Mouse (Mus musculus) heart, adult 18-20 months (tissue): ENCODE results near the gene E2f2. TPM values are rescaled to one million over a fixed set of nuclear protein-coding genes. Genes with fewer than 3 reads are reported as not detected.

Experiments used
- DNase-seq, 2 experiments: peaks; one replicate each; pipeline ENCODE4 v3.0.0; 2021 to 2022; ENCODE audit warnings: mixed read lengths in 1 of 2
- long read RNA-seq, 2 experiments: library from polyadenylated mRNA; stranded (forward); transcript quantifications; one replicate each; pipeline ENCODE4 v2.0.0; 2021
- total RNA-seq, 2 experiments: library from RNA; stranded (reverse); gene quantifications; 2 replicates each; pipeline ENCODE4 v1.2.3; 2021

The E2f2 gene
- 1 to 10 TPM; 1.3 to 1.4 TPM for total RNA-seq
- long read RNA-seq, experiment 1, result 0 reads
- long read RNA-seq, experiment 2, result 0 reads

GRCm38 (mm10) chr4:136172011-136172541 lies at the start of gene E2f2:
Gene E2f2, plus strand, starts transcription at chr4:136172394.
- DNase-seq, result peak; percentile 69 to 77

- peak; percentile 58 to 61 for DNase-seq
Measured at GRCm38 (mm10) chr4:136123111-136123791, 48.9 kb upstream of the E2f2 start.

DNA sequence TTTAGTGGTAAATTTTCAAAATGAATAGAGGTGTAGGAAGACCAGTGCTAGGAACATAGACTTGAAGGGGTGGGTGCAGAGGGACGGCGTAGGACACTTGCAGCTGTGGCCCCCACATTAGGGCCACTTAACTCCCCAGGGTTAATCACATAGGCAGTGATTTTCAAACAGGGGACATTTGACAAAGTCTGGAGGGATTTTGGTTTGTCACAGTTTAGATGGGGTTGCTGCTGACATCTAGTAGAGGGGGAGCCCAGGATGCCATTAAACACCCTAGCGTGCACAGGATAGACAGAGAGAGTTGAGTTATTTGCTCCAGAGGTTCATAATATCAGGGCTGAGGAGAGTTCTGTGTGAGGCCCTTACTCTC lies 48.4 kb upstream of the E2f2 start:
- no peak for DNase-seq

- no peak for DNase-seq
Measured at GRCm38 (mm10) chr4:136124581-136124980, 47.6 kb upstream of the E2f2 start.

DNA sequence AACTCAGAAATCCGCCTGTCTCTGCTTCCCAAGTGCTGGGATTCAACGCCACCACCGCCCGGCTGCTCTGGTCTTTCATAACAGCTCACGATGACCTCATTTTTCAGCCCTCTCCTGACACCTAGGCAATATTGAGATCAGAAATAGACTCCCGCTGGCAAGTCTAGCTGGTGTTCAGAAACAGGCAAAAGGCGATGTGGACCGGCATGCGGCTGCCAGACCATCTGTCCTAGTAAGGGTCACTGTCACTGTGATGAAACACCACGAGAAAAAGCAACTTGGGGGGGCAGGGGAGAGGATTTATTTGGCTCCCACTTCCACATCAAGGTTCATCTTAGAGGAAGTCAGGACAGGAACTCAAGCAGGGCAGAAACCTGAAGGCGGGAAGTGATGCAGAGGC lies 46.7 kb upstream of the E2f2 start:
- DNase-seq, result peak in 1 of 2 experiments; percentile 45

- DNase-seq, result no peak
Measured at GRCm38 (mm10) chr4:136126019-136126418, 46.2 kb upstream of the E2f2 start.

DNA sequence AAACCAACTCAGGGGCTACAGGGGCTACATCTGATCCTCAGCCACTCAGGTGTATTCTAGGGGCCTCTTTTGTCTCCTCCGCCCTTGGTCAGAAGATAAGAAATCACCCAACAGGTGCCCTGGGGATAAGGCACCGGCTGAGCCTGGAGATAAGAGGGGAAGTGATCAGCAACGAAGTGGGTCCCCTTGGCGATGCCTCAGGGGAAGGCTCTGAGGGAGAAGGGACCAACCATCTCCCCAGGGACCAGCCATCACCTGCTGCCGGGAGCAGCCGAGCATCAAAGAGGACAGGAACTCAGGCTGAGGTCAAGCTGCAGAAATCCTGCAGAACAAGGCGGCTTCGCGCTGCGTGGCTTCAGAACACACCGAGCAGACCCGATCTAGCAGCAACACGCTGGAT lies 44.5 kb upstream of the E2f2 start:
- no peak for DNase-seq

GRCm38 (mm10) chr4:136129842-136130241 lies 42.4 kb upstream of the E2f2 start:
- no peak for DNase-seq

- no peak for DNase-seq
Measured at GRCm38 (mm10) chr4:136133801-136134200, 38.4 kb upstream of the E2f2 start.

GRCm38 (mm10) chr4:136134418-136134977 lies 37.7 kb upstream of the E2f2 start:
- peak in 1 of 2 experiments; percentile 70 for DNase-seq

DNA sequence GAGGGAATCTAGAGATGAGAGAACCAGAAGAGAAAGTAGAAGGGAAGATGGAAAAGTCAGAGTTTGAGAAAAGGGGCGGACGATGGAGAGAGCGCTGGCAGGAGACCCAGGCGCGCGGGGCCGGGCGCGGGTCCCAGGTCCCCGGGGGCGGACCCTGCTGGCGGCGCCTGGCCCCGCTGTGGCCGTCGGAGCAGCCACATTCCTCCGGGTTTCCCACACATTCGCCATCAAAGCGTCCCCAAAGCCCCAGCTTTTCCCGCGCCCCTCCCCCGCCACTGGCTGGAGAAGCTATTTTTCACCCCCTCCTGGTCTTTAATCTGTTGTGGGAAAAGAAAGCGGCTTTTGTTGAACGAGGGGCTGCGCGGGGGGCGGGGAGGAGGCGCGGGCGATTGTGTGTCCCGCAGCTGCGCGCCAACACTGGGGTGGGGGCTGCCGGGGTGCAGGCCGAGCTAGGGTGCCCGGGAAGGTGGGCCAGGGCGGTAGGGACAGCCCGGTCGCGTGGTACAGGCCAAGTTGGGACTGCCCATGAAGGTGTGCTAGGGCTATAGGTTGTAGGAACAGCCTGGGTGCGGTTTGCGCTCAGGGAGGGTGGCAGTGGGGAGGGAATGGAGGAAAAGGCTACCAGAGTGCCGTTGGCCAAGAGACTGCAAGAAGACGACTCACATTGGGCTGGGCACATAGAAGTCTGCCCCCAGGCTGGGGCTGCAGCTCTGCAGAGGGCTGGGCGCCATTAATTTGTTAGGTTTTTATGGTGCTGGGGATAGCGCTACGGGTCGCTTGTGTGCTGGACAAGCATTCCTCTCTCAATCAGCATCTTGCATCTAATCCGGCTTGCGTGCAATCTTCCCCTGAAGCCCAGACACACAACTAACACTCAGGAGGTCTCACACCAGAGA lies 37.0 kb upstream of the E2f2 start:
- DNase-seq, result peak; percentile 51 to 52

DNA sequence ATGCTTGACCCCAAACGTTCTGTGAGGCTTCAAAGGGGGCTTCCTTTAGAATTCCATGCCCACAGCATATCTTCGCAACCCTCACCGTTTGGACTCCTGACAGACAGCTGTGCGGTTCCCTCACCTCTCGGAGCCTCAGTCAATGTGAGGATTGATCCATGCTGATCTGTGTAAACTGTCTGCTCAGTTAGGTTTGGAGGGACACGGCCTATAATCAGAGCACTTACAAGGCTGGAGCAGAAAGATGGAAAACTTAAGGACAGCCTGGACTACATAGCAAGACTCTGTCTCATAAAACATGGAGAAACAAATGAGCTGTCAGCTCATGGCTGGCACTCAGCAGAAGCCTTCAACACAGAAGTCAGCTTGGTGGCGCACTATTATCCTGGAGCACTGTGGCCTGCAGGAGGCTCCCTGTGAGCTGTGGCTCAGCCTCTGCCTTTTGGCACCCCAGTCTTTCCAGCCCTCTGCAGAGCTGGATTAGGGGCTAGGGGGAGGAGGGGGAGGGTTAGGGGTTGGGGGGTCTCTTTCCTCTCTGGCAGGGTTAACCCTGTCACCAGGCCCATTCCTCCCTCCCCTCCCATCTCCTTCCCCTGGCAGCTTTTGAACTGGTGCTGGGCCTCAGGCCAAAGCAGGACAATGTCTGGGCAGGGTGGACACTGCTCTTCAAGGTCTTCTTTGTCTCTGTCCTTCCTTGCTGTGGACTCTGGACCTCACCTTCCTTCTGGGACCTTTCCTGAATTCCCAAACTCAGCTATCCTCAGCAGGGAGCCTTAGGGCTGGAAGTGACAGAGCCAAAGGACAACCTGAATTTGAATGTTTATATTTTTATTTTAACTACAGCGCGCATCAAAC lies 36.1 kb upstream of the E2f2 start:
- peak; percentile 42 to 53 for DNase-seq

DNA sequence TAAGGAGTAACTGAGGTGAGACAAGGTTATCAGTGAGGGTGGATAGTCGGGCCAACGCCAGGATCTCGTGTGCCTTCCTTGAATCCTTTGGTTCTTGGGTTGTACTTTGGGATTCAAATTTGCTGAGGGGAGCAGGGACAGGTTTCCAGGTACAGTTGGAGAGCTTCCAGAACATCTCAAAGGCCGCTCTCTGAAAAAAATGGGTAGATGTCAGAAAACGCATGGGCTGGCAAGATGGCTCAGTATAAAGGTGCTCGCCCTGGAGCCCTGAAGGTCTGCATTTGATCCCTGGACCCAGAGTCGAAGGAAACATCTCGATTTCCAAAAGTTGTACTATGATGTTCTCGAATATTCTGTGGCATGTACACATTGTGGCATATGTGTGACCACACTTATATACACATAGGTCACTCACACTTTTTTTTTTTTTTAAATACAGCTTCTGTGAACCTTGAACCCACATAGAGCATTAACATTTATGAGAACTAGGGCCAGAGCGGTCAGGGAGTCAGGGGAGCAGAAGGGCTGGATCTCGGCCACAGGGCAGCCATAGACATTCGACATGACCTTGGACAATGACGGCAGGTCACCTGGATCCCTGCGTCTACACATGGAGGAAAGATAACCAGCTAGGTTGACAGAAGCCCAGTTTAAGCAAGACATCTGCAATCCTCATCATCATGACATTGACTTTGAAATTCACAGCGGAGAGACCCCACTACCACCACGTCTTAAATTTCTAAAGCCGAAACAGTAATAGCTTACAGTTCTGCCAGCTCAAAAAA lies 32.7 kb upstream of the E2f2 start:
- peak; percentile 56 to 58 for DNase-seq

DNA sequence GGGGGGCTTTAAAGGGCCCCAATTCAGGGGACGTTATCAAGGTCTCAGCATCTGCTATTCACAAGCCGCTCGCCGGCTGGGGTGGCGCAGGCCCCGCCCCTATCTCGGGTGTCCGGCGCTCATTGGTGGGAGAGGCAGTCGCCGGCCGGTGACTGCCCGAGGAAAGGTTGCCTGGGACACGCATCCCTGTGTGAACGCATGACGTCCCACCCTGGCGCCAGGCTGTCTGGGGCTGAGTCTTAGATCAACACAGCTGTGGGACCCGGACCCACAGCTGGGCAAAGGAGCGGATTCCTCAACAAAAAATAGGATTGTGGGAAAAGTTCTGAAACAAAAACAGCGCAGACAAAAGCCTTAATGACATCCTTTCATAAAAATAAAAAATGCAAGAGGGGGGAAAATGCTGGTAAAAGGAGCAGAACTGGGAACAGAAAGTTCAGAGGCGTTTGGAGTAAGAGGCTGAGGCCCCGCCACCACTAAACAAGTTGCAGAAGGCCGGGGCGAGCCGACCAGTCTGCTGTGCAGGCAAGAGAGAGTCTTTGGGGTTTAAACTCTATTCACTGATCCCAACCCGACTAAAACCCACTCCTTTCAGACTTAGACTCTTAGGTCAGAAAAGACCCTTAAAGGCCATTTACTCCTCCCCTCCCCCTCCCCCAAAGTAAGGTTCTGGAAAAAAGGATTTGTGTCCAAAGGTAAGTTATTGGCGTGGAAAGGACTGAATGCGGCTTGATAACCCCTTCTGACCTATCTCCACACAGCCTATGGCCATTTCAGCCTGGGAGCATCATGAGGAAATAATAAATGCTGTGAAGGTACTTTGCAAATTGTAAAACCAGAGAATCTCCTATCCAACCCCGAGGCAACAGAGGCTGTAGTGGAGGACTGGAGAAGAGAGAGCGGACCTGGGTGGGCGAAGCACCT lies 31.6 kb upstream of the E2f2 start:
- DNase-seq, result peak; percentile 95 to 98

- DNase-seq, result peak; percentile 56 to 65
Measured at GRCm38 (mm10) chr4:136142267-136143192, 29.7 kb upstream of the E2f2 start.

DNA sequence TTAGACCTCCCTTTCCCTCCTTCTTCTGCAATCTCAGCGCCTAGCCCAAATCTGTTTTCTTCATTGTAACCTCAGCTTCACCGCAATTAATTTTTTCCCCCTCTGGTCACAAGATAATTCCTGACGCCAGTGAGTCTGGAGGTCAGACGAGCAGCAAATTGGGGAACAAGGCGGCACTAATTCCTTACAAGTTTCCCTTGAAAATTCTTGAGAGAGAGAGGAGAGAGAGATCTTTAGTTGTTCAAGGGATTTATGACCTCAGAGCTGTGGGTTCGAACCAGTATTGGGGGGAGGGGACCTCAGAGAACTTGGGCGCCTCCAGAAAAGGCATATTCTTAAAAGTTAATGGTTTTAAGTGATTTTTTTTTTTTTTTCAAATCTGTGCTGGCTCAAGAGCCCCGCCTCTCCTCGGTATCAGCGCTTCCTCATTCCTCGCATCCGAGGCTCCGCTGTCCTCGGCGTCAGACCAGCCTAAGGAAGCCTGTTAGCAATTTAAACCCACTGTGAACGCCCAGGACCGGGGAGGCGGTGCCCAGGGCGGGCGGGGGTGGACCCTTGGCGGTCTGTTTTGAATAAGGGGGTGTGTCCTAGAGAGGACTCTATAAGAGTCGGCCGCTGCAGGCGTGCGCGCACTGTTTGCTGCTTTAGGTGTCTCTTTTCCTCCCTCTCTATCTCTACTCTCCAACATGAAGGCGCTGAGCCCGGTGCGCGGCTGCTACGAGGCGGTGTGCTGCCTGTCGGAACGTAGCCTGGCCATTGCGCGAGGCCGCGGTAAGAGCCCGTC lies 28.8 kb upstream of the E2f2 start, which contains the start of gene Id3:
TSS of gene Id3 (plus strand) at position 305 of the 784 bp plus-strand sequence.
- DNase-seq, result peak; percentile 98

- peak; percentile 91 to 94 for DNase-seq
Measured at GRCm38 (mm10) chr4:136144126-136144926, 27.9 kb upstream of the E2f2 start.
